Mouse (Mus musculus) MEL (cell line): ENCODE results near the gene Apela.

ENCODE experiments used
- CHD2 ChIP-seq: IDR thresholded peaks from 2 replicates; pipeline ENCODE4 v1.6.1; 2011; ENCODE audit warnings: low read length, improper control_type of control experiment
- CTCF ChIP-seq, 3 experiments: IDR thresholded peaks in 2 of 3; conservative IDR thresholded peaks in 1 of 3; 2 replicates each; pipeline ENCODE4 v1.5.1; 2011 to 2012; ENCODE audit warnings: low read length in 3 of 3, low read depth in 2 of 3, mild to moderate bottlenecking in 2 of 3, improper control_type of control experiment in 1 of 3, inconsistent platforms in 1 of 3, mixed read lengths in 1 of 3, moderate library complexity in 1 of 3; ENCODE audit not compliant: control insufficient read depth in 1 of 3, insufficient read depth in 1 of 3, poor library complexity in 1 of 3, severe bottlenecking in 1 of 3
- EP300 ChIP-seq, 2 experiments: IDR thresholded peaks; 2 replicates each; pipeline ENCODE4 v1.6.1; 2011; ENCODE audit warnings: improper control_type of control experiment in 2 of 2, low read length in 2 of 2, low read depth in 1 of 2, mild to moderate bottlenecking in 1 of 2
- HCFC1 ChIP-seq: IDR thresholded peaks from 2 replicates; pipeline ENCODE4 v1.6.1; 2012; ENCODE audit warnings: low read depth, mild to moderate bottlenecking, inconsistent platforms, low read length, improper control_type of control experiment, moderate library complexity
- MEF2A ChIP-seq: IDR thresholded peaks from 2 replicates; pipeline ENCODE4 v1.6.1; 2014; ENCODE audit warnings: low read depth, mild to moderate bottlenecking, inconsistent platforms, low read length, improper control_type of control experiment; ENCODE audit not compliant: poor library complexity, insufficient replicate concordance, severe bottlenecking; ENCODE audit errors: extremely low read depth
- UBTF ChIP-seq: IDR thresholded peaks from 2 replicates; pipeline ENCODE4 v1.6.1; 2012; ENCODE audit warnings: low read depth, mild to moderate bottlenecking, inconsistent platforms, low read length, improper control_type of control experiment, moderate library complexity, borderline replicate concordance; ENCODE audit not compliant: insufficient read depth
- USF1 ChIP-seq: IDR thresholded peaks from 2 replicates; pipeline ENCODE4 v1.6.1; 2014; ENCODE audit warnings: low read depth, mild to moderate bottlenecking, inconsistent platforms, low read length, improper control_type of control experiment, moderate library complexity
- ZKSCAN1 ChIP-seq: IDR thresholded peaks from 2 replicates; pipeline ENCODE4 v1.6.1; 2012; ENCODE audit warnings: low read depth, mild to moderate bottlenecking, inconsistent platforms, low read length, improper control_type of control experiment, moderate library complexity

DNA sequence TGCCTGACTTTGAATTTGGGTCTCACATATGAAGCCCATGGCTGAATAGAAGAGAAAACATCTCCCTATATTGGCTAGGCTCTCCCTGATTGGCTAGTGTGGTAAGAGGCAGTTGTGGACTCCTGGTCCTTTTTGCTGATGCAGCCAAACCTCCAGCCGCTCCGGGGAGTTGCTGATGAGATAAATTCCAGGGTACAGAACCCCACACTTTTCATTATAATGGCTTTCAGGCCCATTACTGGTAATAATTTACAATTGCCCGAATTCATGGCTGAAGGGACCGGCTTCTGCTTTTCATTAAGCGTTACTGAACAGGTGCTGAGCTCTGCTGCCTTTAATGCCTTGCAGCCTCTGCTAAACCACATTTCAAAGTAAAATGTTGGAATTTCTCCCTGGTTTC lies 16.8 kb upstream of the Apela start:
- TF ChIP-seq USF1 (no peak), UBTF (no peak), HCFC1 (no peak), ZKSCAN1 (no peak), EP300 (IDR thresholded peaks at IDR 0.05; ENCODE audit: low read depth in 1 of 2, low read length in 2 of 2) (no peak), MEF2A (no peak), CTCF (IDR thresholded peaks at IDR 0.05 in 2 of 3, conservative IDR thresholded peaks at IDR 0.05 in 1 of 3; ENCODE audit: control insufficient read depth in 1 of 3, insufficient read depth in 1 of 3, low read depth in 2 of 3, low read length in 3 of 3, poor library complexity in 1 of 3, severe bottlenecking in 1 of 3) (no peak), CHD2 (no peak)
